Comparison of ENCODE assay signal across 26 mouse cellular contexts in the genomic region with DNA sequence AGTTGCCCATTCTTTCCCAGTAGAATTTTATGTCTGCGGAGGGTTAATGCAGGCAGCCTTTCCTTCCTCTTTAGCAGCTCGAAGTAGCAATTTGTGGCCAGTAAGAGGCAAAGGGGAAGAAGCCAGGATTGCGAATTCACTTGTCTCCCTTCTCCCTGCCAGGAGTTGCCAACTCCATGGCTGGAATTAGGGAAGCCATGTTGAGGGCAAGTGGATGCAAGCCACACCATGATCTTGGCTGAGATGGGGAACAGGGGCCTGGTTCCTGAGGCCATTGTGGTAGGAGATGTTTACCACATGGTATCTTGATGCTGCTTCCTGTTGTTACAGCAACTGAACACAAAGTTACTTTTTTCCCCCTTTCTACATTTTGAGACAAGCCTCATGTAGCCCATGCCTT. TPM values are rescaled to one million over a fixed set of nuclear protein-coding genes. Genes with fewer than 3 reads are reported as not detected.
DNase-seq lines count a peak whose midpoint lies in the region; ATAC-seq and TF ChIP-seq lines count a peak whose summit lies in the region.
"Had no signal": no experiment of that assay in that cellular context is flagged by ENCODE, and none has a peak within 500 bp of the region (broad histone marks: within the 10 kb centered on the region; RNA-seq: fewer than 3 reads in every experiment).

No protein-coding gene starts in this region.

- TF ChIP-seq EP300 in MEL (IDR thresholded peaks at IDR 0.05; ENCODE audit: low read depth in 1 of 2, low read length in 2 of 2), result no peak

- H3K4me2 ChIP-seq in embryonic facial prominence, embryonic 15.5 days (replicated peaks), result no peak overlapping the region
- no peak overlapping the region for H3K4me2 ChIP-seq in kidney, postnatal 0 days (ENCODE audit: low read length)
- no peak overlapping the region for H3K4me2 ChIP-seq in liver, embryonic 12.5 days
- H3K4me2 ChIP-seq: heart, embryonic 15.5 days; kidney, embryonic 15.5 days; liver, embryonic 11.5 days; midbrain, embryonic 15.5 days; neural tube, embryonic 12.5 days; stomach, embryonic 15.5 days had no signal

- ATAC-seq in embryonic facial prominence, embryonic 15.5 days (ENCODE audit: insufficient number of reproducible peaks, low FRiP score, low TSS enrichment, low read depth), result no peak
- ATAC-seq in kidney, postnatal 0 days (replicated peaks; ENCODE audit: low FRiP score, low read depth), result no peak
- ATAC-seq in granulocyte monocyte progenitor cell, adult 5-6 weeks (replicated peaks; ENCODE audit: poor library complexity, severe bottlenecking), result peak; percentile 76
- no peak for ATAC-seq in liver, embryonic 12.5 days
- ATAC-seq: forebrain, embryonic 14.5 days; intestine, embryonic 16.5 days; midbrain, embryonic 15.5 days; Patski had no signal

- TF ChIP-seq CTCF in kidney, postnatal 0 days (IDR thresholded peaks at IDR 0.05; ENCODE audit: low read depth), result no peak
- TF ChIP-seq CTCF in MEL (IDR thresholded peaks at IDR 0.05 in 2 of 3, conservative IDR thresholded peaks at IDR 0.05 in 1 of 3; ENCODE audit: control insufficient read depth in 1 of 3, insufficient read depth in 1 of 3, low read depth in 2 of 3, low read length in 3 of 3, poor library complexity in 1 of 3, severe bottlenecking in 1 of 3), result no peak

- 75% methylated on average over 3 of the region's 3 CpGs for WGBS in embryonic facial prominence, embryonic 15.5 days
- WGBS in embryonic facial prominence, embryonic 10.5 days, result 84% methylated on average over 3 of the region's 3 CpGs
- 72% methylated on average over 3 of the region's 3 CpGs for WGBS in kidney, postnatal 0 days
- WGBS in liver, embryonic 12.5 days (ENCODE audit: insufficient replicate concordance), result 27% methylated on average over 3 of the region's 3 CpGs

- H3K27me3 ChIP-seq in embryonic facial prominence, embryonic 15.5 days, result no peaks in the 10 kb centered on the region
- no peaks in the 10 kb centered on the region for H3K27me3 ChIP-seq in embryonic facial prominence, embryonic 10.5 days (replicated peaks; ENCODE audit: low read depth, poor library complexity, severe bottlenecking)
- H3K27me3 ChIP-seq in kidney, postnatal 0 days (ENCODE audit: insufficient read depth, low read length), result no peaks in the 10 kb centered on the region
- H3K27me3 ChIP-seq in MEL (ENCODE audit: control insufficient read depth in 1 of 2, insufficient read depth in 2 of 2, low read length in 2 of 2), result no peaks in the 10 kb centered on the region
- H3K27me3 ChIP-seq in liver, embryonic 12.5 days (replicated peaks), result 0 out of 2 replicates have a peak, but pooled peaks cover 4% of the 10 kb centered on the region
- H3K27me3 ChIP-seq: heart, embryonic 15.5 days; kidney, embryonic 15.5 days; midbrain, embryonic 15.5 days; neural tube, embryonic 12.5 days; Patski; stomach, embryonic 15.5 days had no signal

- TF ChIP-seq RAD21 in MEL (IDR thresholded peaks at IDR 0.05; ENCODE audit: low read depth, low read length), result no peak

- no peak for DNase-seq in embryonic facial prominence, embryonic 10.5 days (ENCODE audit: low spot score)
- no peak for DNase-seq in kidney, postnatal 0 days (ENCODE audit: low spot score)
- DNase-seq in kidney, postnatal 14 days, result no peak
- peak; percentile 23 for DNase-seq in MEL (ENCODE audit: low read depth, low spot score)
- no peak for DNase-seq in right cerebral cortex, adult 18-20 months
- DNase-seq: cerebellum, adult 18-20 months; cerebellum, postnatal 25 days; embryo, embryonic 11 days; layer of hippocampus, adult 9-11 months; lung, adult 18-20 months had no signal

- H3K79me2 ChIP-seq in MEL (ENCODE audit: control insufficient read depth, insufficient read depth, low read length, poor library complexity), result no peaks in the 10 kb centered on the region

- H3K36me3 ChIP-seq in embryonic facial prominence, embryonic 15.5 days, result peaks cover 12% of the 10 kb centered on the region
- H3K36me3 ChIP-seq in embryonic facial prominence, embryonic 10.5 days (replicated peaks), result peaks cover 11% of the 10 kb centered on the region; the same call in 1 of the 2 replicates
- H3K36me3 ChIP-seq in kidney, postnatal 0 days (ENCODE audit: insufficient read depth, low read length), result peaks cover 6% of the 10 kb centered on the region; the same call in 1 of the 2 replicates
- H3K36me3 ChIP-seq in MEL (ENCODE audit: control insufficient read depth in 1 of 2, insufficient read depth in 2 of 2, low read length in 2 of 2), result peaks cover 0 to 10% of the 10 kb centered on the region in 2 experiments; a peak in 2 of 4 replicates
- H3K36me3 ChIP-seq in liver, embryonic 12.5 days, result peaks cover 9% of the 10 kb centered on the region; the same call in 1 of the 2 replicates
- H3K36me3 ChIP-seq: heart, embryonic 15.5 days had no signal

- peak overlapping the region; percentile 30; the same call in 1 of the 2 replicates for H3K27ac ChIP-seq in embryonic facial prominence, embryonic 15.5 days (replicated peaks)
- no peak overlapping the region for H3K27ac ChIP-seq in embryonic facial prominence, embryonic 10.5 days (replicated peaks)
- peak overlapping the region; percentile 11; the same call in 1 of the 2 replicates for H3K27ac ChIP-seq in kidney, postnatal 0 days
- no peak overlapping the region for H3K27ac ChIP-seq in MEL (ENCODE audit: control insufficient read depth, low read depth, low read length)
- H3K27ac ChIP-seq in liver, embryonic 12.5 days, result no peak overlapping the region
- H3K27ac ChIP-seq: heart, embryonic 15.5 days; hindbrain, embryonic 10.5 days; left cerebral cortex, adult 2 months; midbrain, embryonic 15.5 days; neural tube, embryonic 12.5 days had no signal

- no peak overlapping the region for H3K9ac ChIP-seq in embryonic facial prominence, embryonic 15.5 days
- H3K9ac ChIP-seq in kidney, postnatal 0 days (ENCODE audit: low read depth, low read length), result no peak overlapping the region
- no peak overlapping the region for H3K9ac ChIP-seq in MEL (ENCODE audit: control insufficient read depth, low read depth, low read length, poor library complexity, severe bottlenecking)
- no peak overlapping the region for H3K9ac ChIP-seq in liver, embryonic 12.5 days
- H3K9ac ChIP-seq: heart, embryonic 15.5 days; kidney, embryonic 15.5 days; midbrain, embryonic 15.5 days; neural tube, embryonic 12.5 days; stomach, embryonic 15.5 days had no signal

- no peaks in the 10 kb centered on the region for H3K9me3 ChIP-seq in embryonic facial prominence, embryonic 15.5 days (replicated peaks)
- no peaks in the 10 kb centered on the region for H3K9me3 ChIP-seq in embryonic facial prominence, embryonic 10.5 days
- H3K9me3 ChIP-seq in kidney, postnatal 0 days (replicated peaks; ENCODE audit: low read length), result no peaks in the 10 kb centered on the region
- H3K9me3 ChIP-seq in MEL (replicated peaks; ENCODE audit: insufficient read depth, low read length), result no peaks in the 10 kb centered on the region
- H3K9me3 ChIP-seq in liver, embryonic 12.5 days (replicated peaks), result no peaks in the 10 kb centered on the region
- H3K9me3 ChIP-seq: heart, embryonic 15.5 days; hindbrain, embryonic 10.5 days; kidney, embryonic 15.5 days; midbrain, embryonic 15.5 days; neural tube, embryonic 12.5 days; stomach, embryonic 15.5 days had no signal

- H3K4me3 ChIP-seq in embryonic facial prominence, embryonic 15.5 days (replicated peaks), result no peak overlapping the region
- no peak overlapping the region for H3K4me3 ChIP-seq in embryonic facial prominence, embryonic 10.5 days
- no peak overlapping the region for H3K4me3 ChIP-seq in kidney, postnatal 0 days (replicated peaks; ENCODE audit: low read depth, low read length)
- no peak overlapping the region for H3K4me3 ChIP-seq in MEL (ENCODE audit: control insufficient read depth in 1 of 2, insufficient read depth in 1 of 2, low read depth in 2 of 2, low read length in 2 of 2)
- H3K4me3 ChIP-seq in liver, embryonic 12.5 days, result no peak overlapping the region
- H3K4me3 ChIP-seq: heart, embryonic 15.5 days; hindbrain, embryonic 10.5 days; kidney, embryonic 15.5 days; left cerebral cortex, adult 2 months; midbrain, embryonic 15.5 days; neural tube, embryonic 12.5 days; stomach, embryonic 15.5 days had no signal

- TF ChIP-seq POLR2A in MEL (IDR thresholded peaks at IDR 0.05; ENCODE audit: control insufficient read depth in 1 of 2, insufficient read depth in 1 of 2, low read depth in 1 of 2, low read length in 2 of 2, poor library complexity in 1 of 2), result no peak

- H3K4me1 ChIP-seq in embryonic facial prominence, embryonic 15.5 days, result peaks cover 19% of the 10 kb centered on the region
- H3K4me1 ChIP-seq in embryonic facial prominence, embryonic 10.5 days, result peaks cover 40% of the 10 kb centered on the region
- H3K4me1 ChIP-seq in kidney, postnatal 0 days (replicated peaks; ENCODE audit: insufficient read depth, low read length), result peaks cover 29% of the 10 kb centered on the region
- H3K4me1 ChIP-seq in MEL (ENCODE audit: control insufficient read depth in 1 of 2, insufficient read depth in 2 of 2, low read length in 2 of 2), result peaks cover 6 to 17% of the 10 kb centered on the region in 2 experiments; a peak in 3 of 4 replicates
- H3K4me1 ChIP-seq in liver, embryonic 12.5 days, result peaks cover 19% of the 10 kb centered on the region; the same call in 1 of the 2 replicates

RNA-seq across cellular contexts. Expression of gene A4galt, which starts 43.4 kb away (rescaled TPM):
- polyA plus RNA-seq in embryonic facial prominence, embryonic 15.5 days (2015; fragmentation: Nextera tagmentation; extraction: Ambion mirVana), result 4.3 and 4.7 TPM in 2 replicates
- 0.34 and 0.77 TPM in 2 replicates for polyA plus RNA-seq in embryonic facial prominence, embryonic 10.5 days (2016; fragmentation: Nextera tagmentation; extraction: Ambion mirVana)
- 26.5 and 27.2 TPM in 2 replicates for polyA plus RNA-seq in kidney, postnatal 0 days (2015; fragmentation: Nextera tagmentation; extraction: Ambion mirVana)
- total RNA-seq in MEL (2012; rRNA removed), result not detected in 2 replicates
- not detected for polyA plus RNA-seq in MEL (2012; ENCODE audit: insufficient read depth in 1 of 2, insufficient read length in 2 of 2, low read depth in 1 of 2, low replicate concordance in 2 of 2, missing spikeins in 1 of 2)
- not detected in 2 replicates for total RNA-seq in granulocyte monocyte progenitor cell, adult 5-6 weeks (2014; fragmentation: Nextera tagmentation)
- total RNA-seq in granulocyte monocyte progenitor cell, adult 5-6 weeks (2017), result not detected in 2 replicates
- polyA plus RNA-seq in liver, embryonic 12.5 days (2016; fragmentation: Nextera tagmentation; extraction: Ambion mirVana), result 0.08 TPM in 2 replicates
- total RNA-seq: megakaryocyte-erythroid progenitor cell, adult 5-6 weeks had no signal
- polyA plus RNA-seq: limb, embryonic 11.5 days had no signal

RNA-seq across cellular contexts. Expression of gene Arfgap3, which starts 55.1 kb away (rescaled TPM):
- polyA plus RNA-seq in embryonic facial prominence, embryonic 15.5 days (2015; fragmentation: Nextera tagmentation; extraction: Ambion mirVana), result 51.1 and 54.1 TPM in 2 replicates
- 27.2 and 29.1 TPM in 2 replicates for polyA plus RNA-seq in embryonic facial prominence, embryonic 10.5 days (2016; fragmentation: Nextera tagmentation; extraction: Ambion mirVana)
- polyA plus RNA-seq in kidney, postnatal 0 days (2015; fragmentation: Nextera tagmentation; extraction: Ambion mirVana), result 36.2 and 40.9 TPM in 2 replicates
- 8.2 and 8.6 TPM in 2 replicates for total RNA-seq in MEL (2012; rRNA removed)
- polyA plus RNA-seq in MEL (2012; ENCODE audit: insufficient read depth in 1 of 2, insufficient read length in 2 of 2, low read depth in 1 of 2, low replicate concordance in 2 of 2, missing spikeins in 1 of 2), result 10 to 100 TPM in 1 of 2 experiments, not detected in 1; 12.4 TPM
- total RNA-seq in granulocyte monocyte progenitor cell, adult 5-6 weeks (2014; fragmentation: Nextera tagmentation), result 14.9 and 27.9 TPM in 2 replicates
- 26.0 and 26.6 TPM in 2 replicates for total RNA-seq in granulocyte monocyte progenitor cell, adult 5-6 weeks (2017)
- 16.2 and 19.9 TPM in 2 replicates for polyA plus RNA-seq in liver, embryonic 12.5 days (2016; fragmentation: Nextera tagmentation; extraction: Ambion mirVana)

Comparison
In these comparisons a context has a peak if more than half of its experiments do, and no peak if none do; other contexts are left out.
1. H3K27ac ChIP-seq: peak in embryonic facial prominence, embryonic 15.5 days (single experiment) and kidney, postnatal 0 days (single experiment); none in embryonic facial prominence, embryonic 10.5 days (single experiment), MEL (single experiment) and liver, embryonic 12.5 days (single experiment).